Mouse (Mus musculus) intestine, embryonic 14.5 days (tissue): Measurements from ENCODE around the gene Mslnl. TPM values are rescaled to one million over a fixed set of nuclear protein-coding genes. Genes with fewer than 3 reads are reported as not detected.

Source experiments
- ATAC-seq: fragments of 200-750 bp; cut with Nextera tagmentation; replicated peaks from 2 replicates; pipeline ENCODE4 v1.8.0; 2017; ENCODE audit warnings: low read depth, moderate number of reproducible peaks, moderate TSS enrichment, moderate library complexity; ENCODE audit not compliant: low FRiP score, low TSS enrichment
- DNase-seq: peaks from one replicate; pipeline ENCODE4 v3.0.0-alpha.2; 2018; ENCODE audit warnings: low spot score
- H3K27ac ChIP-seq: fragments of 300-500 bp; sonication (generic); 2 replicates; pipeline ENCODE4 v1.5.1; 2014; ENCODE audit warnings: low read depth, mild to moderate bottlenecking, control low read depth
- H3K27me3 ChIP-seq: fragments of 300-500 bp; sonication (generic); replicated peaks from 2 replicates; pipeline ENCODE4 v1.6.1; 2014; ENCODE audit warnings: low read length, control low read depth; ENCODE audit not compliant: control insufficient read depth, insufficient read depth
- H3K36me3 ChIP-seq: fragments of 300-500 bp; sonication (generic); 2 replicates; pipeline ENCODE4 v1.6.1; 2014; ENCODE audit warnings: low read length, control low read depth; ENCODE audit not compliant: control insufficient read depth, insufficient read depth
- H3K4me1 ChIP-seq: fragments of 300-500 bp; sonication (generic); replicated peaks from 2 replicates; pipeline ENCODE4 v1.6.1; 2014; ENCODE audit warnings: low read length, control low read depth, mixed read lengths; ENCODE audit not compliant: control insufficient read depth, insufficient read depth
- H3K4me2 ChIP-seq: fragments of 300-500 bp; sonication (generic); 2 replicates; pipeline ENCODE4 v1.6.1; 2014; ENCODE audit warnings: low read length
- H3K4me3 ChIP-seq: fragments of 300-500 bp; sonication (generic); 2 replicates; pipeline ENCODE4 v1.5.1; 2014; ENCODE audit warnings: low read depth, low read length, control low read depth, mixed read lengths
- H3K9ac ChIP-seq: fragments of 300-500 bp; sonication (generic); 2 replicates; pipeline ENCODE4 v1.6.1; 2014; ENCODE audit warnings: mild to moderate bottlenecking, low read length
- H3K9me3 ChIP-seq: fragments of 300-500 bp; sonication (generic); 2 replicates; pipeline ENCODE4 v1.6.1; 2016; ENCODE audit warnings: low read length, control low read depth; ENCODE audit not compliant: control insufficient read depth
- WGBS: fragments of 180-500 bp; shearing (Covaris S2); extraction: QIAGEN DNeasy Blood & Tissue Kit; methylation state at CpG from one replicate; pipeline ENCODE4 v1.1.7; 2014; 5-methylcytosine and 5-hydroxymethylcytosine counted together
- microRNA-seq: library from miRNA; unstranded; fragments of <30 nt; microRNA quantifications from one replicate; pipeline ENCODE4, GENCODE M21; 2016
- polyA plus RNA-seq: library from polyadenylated mRNA; unstranded; fragments of >200 nt; fragmentation: Nextera tagmentation; extraction: Ambion mirVana; gene quantifications from 2 replicates; pipeline ENCODE4 v1.2.1, GENCODE M21; 2014

Mslnl gene
- polyA plus RNA-seq, 1 experiment from 2014 or later = not detected

DNA sequence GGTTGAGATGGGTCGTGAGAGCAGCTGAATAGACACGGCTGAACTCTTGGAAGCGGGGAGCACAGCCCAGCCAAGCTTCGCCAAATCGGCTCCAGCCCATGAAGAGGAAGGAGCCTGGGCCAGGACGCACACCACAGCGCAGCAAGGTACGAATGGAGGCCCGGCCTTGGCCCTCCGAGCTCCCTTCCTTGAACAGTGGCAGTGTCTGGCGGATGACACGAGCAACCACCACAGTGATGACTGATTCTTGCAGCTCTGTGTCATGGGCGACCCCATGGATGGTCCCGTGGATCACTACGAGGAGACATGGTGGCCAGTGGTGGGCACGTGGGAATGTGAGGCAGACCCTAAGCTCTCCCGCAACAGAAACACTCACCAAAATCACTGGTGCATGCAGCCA, 59.2 kb downstream of the Mslnl start:
- peaks cover 35% of the 10 kb centered on the region for H3K4me1 ChIP-seq
- H3K27ac ChIP-seq = peak overlapping the region; percentile 8; the same call in 1 of the 2 replicates
- H3K9me3 ChIP-seq = no peaks in the 10 kb centered on the region
- WGBS = 85% methylated on average over 17 of the region's 17 CpGs
- DNase-seq = no peak
- 0 out of 2 replicates have a peak overlapping the region, but pooled peaks have one; percentile 86 for H3K4me3 ChIP-seq
- no peak for ATAC-seq
- H3K27me3 ChIP-seq = no peaks in the 10 kb centered on the region
- peak overlapping the region; percentile 96 for H3K4me2 ChIP-seq
- H3K9ac ChIP-seq = no peak overlapping the region; the same call in 1 of the 2 replicates
- peaks cover under 1% of the 10 kb centered on the region; the same call in 1 of the 2 replicates for H3K36me3 ChIP-seq

DNA sequence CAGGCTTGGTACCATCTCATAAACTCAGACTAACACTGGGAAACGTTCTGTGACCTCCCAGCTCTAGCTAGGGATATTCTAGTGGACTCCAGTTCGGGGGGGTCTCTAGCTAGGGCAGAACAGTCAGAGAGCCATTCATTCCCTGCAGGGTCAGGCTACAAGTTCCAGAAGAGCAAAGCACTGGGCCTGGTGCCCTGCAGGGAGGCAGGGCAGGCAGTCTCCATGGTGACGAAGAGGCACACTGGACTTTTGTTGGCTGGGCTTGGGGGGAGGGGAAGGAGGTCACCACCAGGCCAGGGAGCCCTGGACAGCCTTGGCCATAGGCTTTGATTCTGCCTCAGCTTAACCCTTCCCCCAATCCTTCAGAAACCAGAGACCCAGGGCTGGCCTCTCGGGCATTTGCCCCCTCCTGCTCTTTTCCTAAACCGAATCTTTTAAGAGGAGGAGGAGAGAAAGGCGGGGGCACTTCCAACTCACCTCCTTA, 59.8 kb downstream of the Mslnl start, which contains the start of gene AC134908.4:
Gene AC134908.4 (minus strand): TSS at position 51 of the 484 bp plus-strand sequence.
- Histone ChIP-seq H3K4me1 (peaks cover 35% of the 10 kb centered on the region), H3K27me3 (no peaks in the 10 kb centered on the region), H3K4me2 (peak within 1 kb of the TSS; percentile 96), H3K36me3 (no peaks in the 10 kb centered on the region), H3K4me3 (peak within 1 kb of the TSS; percentile 86), H3K9ac (peak within 1 kb of the TSS; percentile 66), H3K9me3 (no peaks in the 10 kb centered on the region), H3K27ac (peak within 1 kb of the TSS; percentile 47; the same call in 1 of the 2 replicates)
- no peak for DNase-seq
- 27% methylated on average over 6 of the region's 6 CpGs for WGBS
- no peak for ATAC-seq

DNA sequence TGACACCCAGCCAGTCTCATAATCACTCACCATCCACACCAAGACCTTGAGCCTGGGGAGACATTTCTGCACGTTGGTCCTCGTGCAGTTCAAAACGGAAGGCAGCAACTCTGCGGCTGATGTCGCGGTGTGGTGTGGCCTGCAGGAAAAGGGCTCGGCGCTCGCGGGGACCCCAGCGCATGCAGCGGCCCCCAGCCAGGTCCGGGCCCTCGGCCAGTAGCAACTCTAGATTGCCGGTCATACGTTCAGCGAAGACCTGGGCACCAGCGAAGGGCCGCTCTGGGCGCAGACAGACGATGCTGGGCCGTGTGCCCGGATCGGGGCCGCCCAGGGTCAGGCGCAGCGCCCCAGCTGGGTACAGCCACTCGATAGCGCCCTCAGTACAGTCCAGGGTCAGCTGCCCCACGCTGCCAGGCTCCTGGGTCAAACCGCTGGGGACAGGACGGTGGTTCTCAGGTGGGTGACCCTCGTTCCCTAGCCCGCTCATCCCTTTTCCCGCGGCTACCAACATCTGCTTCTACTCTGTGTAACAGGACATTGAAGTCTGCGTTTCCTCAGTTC, 60.4 kb downstream of the Mslnl start:
- Histone ChIP-seq H3K9ac (peak overlapping the region; percentile 66), H3K27me3 (no peaks in the 10 kb centered on the region; the same call in 1 of the 2 replicates), H3K4me2 (peak overlapping the region; percentile 96), H3K4me3 (peak overlapping the region; percentile 86), H3K9me3 (no peaks in the 10 kb centered on the region), H3K4me1 (peaks cover 29% of the 10 kb centered on the region), H3K36me3 (no peaks in the 10 kb centered on the region), H3K27ac (peak overlapping the region; percentile 47; the same call in 1 of the 2 replicates)
- WGBS = 2% methylated on average over 37 of the region's 37 CpGs
- ATAC-seq (0 out of 2 replicates have a peak, but pooled peaks have one; percentile 2), DNase-seq (no peak)

DNA sequence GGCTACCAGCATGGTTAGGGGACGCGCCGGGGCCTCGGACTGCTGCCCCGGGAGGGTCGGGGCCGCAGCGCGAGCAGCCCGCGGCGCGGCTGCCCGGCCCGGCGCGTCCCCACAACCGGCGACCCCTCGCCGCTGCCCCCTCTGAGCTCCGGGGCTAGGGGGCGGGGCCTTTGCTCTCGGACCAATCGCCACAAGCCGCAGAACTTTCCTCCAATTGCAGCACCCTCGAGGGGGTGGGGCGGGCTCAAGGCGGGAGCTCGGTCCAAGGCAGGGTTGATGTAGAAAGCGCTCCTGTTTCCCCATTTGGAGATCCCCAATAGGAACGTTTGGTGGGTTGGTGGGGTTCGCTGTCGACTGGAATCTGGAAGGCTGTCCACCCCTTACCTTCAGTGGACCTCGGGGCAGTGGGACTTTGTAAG, 61.1 kb downstream of the Mslnl start, which contains the start of gene Metrn:
Gene Metrn (minus strand): TSS at position 186 of the 419 bp plus-strand sequence.
- Histone ChIP-seq H3K9ac (peak within 1 kb of the TSS; percentile 66), H3K27ac (peak within 1 kb of the TSS; percentile 47), H3K4me2 (peak within 1 kb of the TSS; percentile 96), H3K27me3 (peaks cover 4% of the 10 kb centered on the region; the same call in 1 of the 2 replicates), H3K4me1 (peaks cover 24% of the 10 kb centered on the region), H3K4me3 (peak within 1 kb of the TSS; percentile 86), H3K9me3 (no peaks in the 10 kb centered on the region), H3K36me3 (no peaks in the 10 kb centered on the region)
- WGBS = under 1% methylated on average over 31 of the region's 35 CpGs
- DNase-seq = peak; percentile 92
- ATAC-seq = peak; percentile 74

Small RNAs within 50 kb of the gene (microRNA-seq; reads per million reads assigned to microRNA genes)
- gene Gm25083 = not detected
- 0.25 reads per million for gene Mir6966

Other genes starting within 250 kb of the Mslnl start
- gene Sstr5, start 238.8 kb upstream of the Mslnl start, polyA plus RNA-seq = 0.19 and 0.36 TPM in 2 replicates
- 9.1 and 9.4 TPM in 2 replicates for gene Sox8, start 165.4 kb upstream of the Mslnl start, polyA plus RNA-seq
- 31.3 and 33.5 TPM in 2 replicates for gene Lmf1, start 157.0 kb upstream of the Mslnl start, polyA plus RNA-seq
- gene Gng13, start 18.9 kb upstream of the Mslnl start, polyA plus RNA-seq = 2.4 and 2.7 TPM in 2 replicates
- 22.2 and 23.0 TPM in 2 replicates for gene Chtf18, start 8.6 kb upstream of the Mslnl start, polyA plus RNA-seq
- 23.7 and 24.6 TPM in 2 replicates for gene Rpusd1, start 8.4 kb upstream of the Mslnl start, polyA plus RNA-seq
- 10.5 and 12.9 TPM in 2 replicates for gene Msln, start 18.3 kb downstream of the Mslnl start, polyA plus RNA-seq
- 25.2 and 29.3 TPM in 2 replicates for gene Narfl, start 37.7 kb downstream of the Mslnl start, polyA plus RNA-seq
- gene Haghl, start 49.6 kb downstream of the Mslnl start, polyA plus RNA-seq = 57.2 and 67.8 TPM in 2 replicates
- gene Ccdc78, start 50.5 kb downstream of the Mslnl start, polyA plus RNA-seq = 0.28 TPM in 2 replicates
- 93.5 and 93.8 TPM in 2 replicates for gene Fam173a, start 56.9 kb downstream of the Mslnl start, polyA plus RNA-seq
- gene AC134908.4, start 59.6 kb downstream of the Mslnl start, polyA plus RNA-seq = 0.34 TPM in 1 of 2 replicates, not detected in the other
- 8.6 and 9.2 TPM in 2 replicates for gene Metrn, start 61.1 kb downstream of the Mslnl start, polyA plus RNA-seq
- gene Fbxl16, start 73.0 kb downstream of the Mslnl start, polyA plus RNA-seq = 3.9 and 4.7 TPM in 2 replicates
- gene Wdr24, start 87.6 kb downstream of the Mslnl start, polyA plus RNA-seq = 29.4 and 30.8 TPM in 2 replicates
- 39.5 and 40.2 TPM in 2 replicates for gene Jmjd8, start 92.8 kb downstream of the Mslnl start, polyA plus RNA-seq
- 345 and 350 TPM in 2 replicates for gene Stub1, start 97.4 kb downstream of the Mslnl start, polyA plus RNA-seq
- 1.3 and 1.5 TPM in 2 replicates for gene Rhbdl1, start 101.3 kb downstream of the Mslnl start, polyA plus RNA-seq
- gene Gm20683, start 105.7 kb downstream of the Mslnl start, polyA plus RNA-seq = 1.6 and 2.3 TPM in 2 replicates
- gene Rhot2, start 108.8 kb downstream of the Mslnl start, polyA plus RNA-seq = 10.4 and 11.5 TPM in 2 replicates
- gene Wdr90, start 125.5 kb downstream of the Mslnl start, polyA plus RNA-seq = 18.2 and 19.8 TPM in 2 replicates
- 44.1 and 61.2 TPM in 2 replicates for gene Mcrip2, start 132.7 kb downstream of the Mslnl start, polyA plus RNA-seq
- gene Mettl26, start 139.0 kb downstream of the Mslnl start, polyA plus RNA-seq = 63.2 and 64.1 TPM in 2 replicates
- 0.40 and 0.69 TPM in 2 replicates for gene Wfikkn1, start 144.8 kb downstream of the Mslnl start, polyA plus RNA-seq
- 14.2 and 14.6 TPM in 2 replicates for gene Rab40c, start 183.7 kb downstream of the Mslnl start, polyA plus RNA-seq
- 59.9 and 60.8 TPM in 2 replicates for gene Pigq, start 208.9 kb downstream of the Mslnl start, polyA plus RNA-seq
- gene Nhlrc4, start 208.9 kb downstream of the Mslnl start, polyA plus RNA-seq = not detected in 2 replicates
- 0.28 TPM in 1 of 2 replicates, not detected in the other for gene A930017K11Rik, start 216.5 kb downstream of the Mslnl start, polyA plus RNA-seq
- 23.4 and 23.5 TPM in 2 replicates for gene Capn15, start 249.8 kb downstream of the Mslnl start, polyA plus RNA-seq